Mouse (Mus musculus) lung, embryonic 14.5 days (tissue): ENCODE results near the gene Cacna1g. TPM values are rescaled to one million over a fixed set of nuclear protein-coding genes. Genes with fewer than 3 reads are reported as not detected.

Experiments used
- ATAC-seq: fragments of 200-750 bp; cut with Nextera tagmentation; 2 replicates; pipeline ENCODE4 v1.8.0; 2017; ENCODE audit warnings: mild to moderate bottlenecking, moderate TSS enrichment, moderate library complexity; ENCODE audit not compliant: insufficient read depth
- DNase-seq: peaks from one replicate; pipeline ENCODE4 v3.0.0-alpha.2; 2015
- H3K27ac ChIP-seq: fragments of 300-500 bp; sonication (generic); 2 replicates; pipeline ENCODE4 v1.5.1; 2014; ENCODE audit warnings: low read depth, mild to moderate bottlenecking, moderate library complexity
- H3K27me3 ChIP-seq: fragments of 300-500 bp; sonication (generic); 2 replicates; pipeline ENCODE4 v1.6.1; 2014; ENCODE audit warnings: low read length, control low read depth; ENCODE audit not compliant: insufficient read depth
- H3K36me3 ChIP-seq: fragments of 300-500 bp; sonication (generic); 2 replicates; pipeline ENCODE4 v1.6.1; 2014; ENCODE audit warnings: control low read depth; ENCODE audit not compliant: insufficient read depth
- H3K4me1 ChIP-seq: fragments of 300-500 bp; sonication (generic); 2 replicates; pipeline ENCODE4 v1.6.1; 2014; ENCODE audit warnings: antibody characterized with exemption, control low read depth; ENCODE audit not compliant: insufficient read depth
- H3K4me2 ChIP-seq: fragments of 300-500 bp; sonication (generic); 2 replicates; pipeline ENCODE4 v1.6.1; 2014; ENCODE audit warnings: mild to moderate bottlenecking
- H3K4me3 ChIP-seq: fragments of 300-500 bp; sonication (generic); 2 replicates; pipeline ENCODE4 v1.5.1; 2014; ENCODE audit warnings: low read depth, low read length
- H3K9ac ChIP-seq: fragments of 300-500 bp; sonication (generic); 2 replicates; pipeline ENCODE4 v1.6.1; 2014
- H3K9me3 ChIP-seq: fragments of 300-500 bp; sonication (generic); 2 replicates; pipeline ENCODE4 v1.6.1; 2016; ENCODE audit warnings: low read depth, low read length, control low read depth
- CTCF ChIP-seq: IDR thresholded peaks from 2 replicates; pipeline ENCODE4 v1.5.1; 2016; ENCODE audit warnings: antibody characterized with exemption, low read depth
- WGBS: fragments of 180-500 bp; shearing (Covaris S2); extraction: QIAGEN DNeasy Blood & Tissue Kit; methylation state at CpG from one replicate; pipeline ENCODE4 v1.1.7; 2014; 5-methylcytosine and 5-hydroxymethylcytosine counted together
- polyA plus RNA-seq: library from polyadenylated mRNA; unstranded; fragments of >200 nt; fragmentation: Nextera tagmentation; extraction: Ambion mirVana; gene quantifications from 2 replicates; pipeline ENCODE4 v1.2.1, GENCODE M21; 2014

Gene Cacna1g
- polyA plus RNA-seq, 1 experiment from 2014 or later, result 12.9 TPM

DNA sequence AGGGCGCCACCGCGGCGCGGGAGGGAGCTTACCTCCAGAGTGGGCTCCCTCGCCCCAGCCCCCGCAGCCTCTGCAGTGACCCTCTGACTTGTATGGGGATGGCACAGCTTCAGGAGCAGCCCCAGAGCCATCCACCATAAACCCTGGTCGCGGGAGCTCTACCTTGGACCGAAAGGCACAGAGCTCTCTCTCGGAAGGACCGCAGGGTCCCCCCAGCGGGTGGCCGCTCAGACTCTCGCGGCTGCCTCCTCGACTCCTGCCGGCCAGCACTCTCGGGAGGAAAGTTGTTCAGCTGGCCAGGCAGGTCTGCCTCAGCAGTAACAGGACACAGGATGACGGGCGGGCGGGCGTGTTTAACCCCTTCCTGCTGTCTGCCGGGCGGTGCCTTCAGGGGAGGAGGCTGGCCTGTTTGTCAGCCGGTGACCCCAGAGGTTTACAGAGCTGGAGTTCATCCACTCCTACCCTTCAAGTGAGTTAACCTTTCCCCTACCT is 25.7 kb upstream of the Cacna1g start, which contains the start of gene Epn3:
TSS of gene Epn3 (minus strand) at position 314 of the 492 bp plus-strand sequence.
- ATAC-seq (peak; percentile 82), DNase-seq (peak; percentile 83)
- peak; percentile 32 for TF ChIP-seq CTCF
- Histone ChIP-seq H3K27me3 (no peaks in the 10 kb centered on the region), H3K9me3 (no peaks in the 10 kb centered on the region), H3K27ac (peak within 1 kb of the TSS; percentile 92), H3K4me2 (peak within 1 kb of the TSS; percentile 69), H3K36me3 (0 out of 2 replicates have a peak, but pooled peaks cover 3% of the 10 kb centered on the region), H3K9ac (peak within 1 kb of the TSS; percentile 62), H3K4me3 (peak within 1 kb of the TSS; percentile 45), H3K4me1 (peaks cover 11% of the 10 kb centered on the region)
- WGBS, result under 1% methylated on average over 26 of the region's 26 CpGs

DNA sequence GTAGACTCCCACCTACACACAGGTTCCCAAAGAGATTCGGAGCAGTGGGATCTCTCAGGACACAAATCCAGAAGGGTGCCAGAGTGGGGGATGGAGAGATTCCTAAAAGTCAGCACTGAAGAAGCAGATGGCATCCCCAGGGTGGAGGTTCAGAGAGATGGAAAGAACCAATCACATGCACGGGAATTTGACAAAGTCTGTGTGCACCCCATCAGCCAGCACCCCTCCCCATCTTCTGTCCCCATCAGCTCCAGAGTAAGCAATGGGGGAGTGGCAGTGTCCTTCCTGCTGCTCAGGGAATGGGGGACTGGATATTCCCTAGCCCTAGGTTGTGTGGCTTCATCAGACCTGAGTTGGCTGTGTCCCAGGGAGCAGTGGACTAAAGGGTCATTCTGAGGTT is 25.0 kb upstream of the Cacna1g start:
- Histone ChIP-seq H3K9me3 (no peaks in the 10 kb centered on the region), H3K9ac (peak overlapping the region; percentile 62), H3K4me2 (peak overlapping the region; percentile 69), H3K27me3 (no peaks in the 10 kb centered on the region), H3K27ac (peak overlapping the region; percentile 92), H3K36me3 (0 out of 2 replicates have a peak, but pooled peaks cover 4% of the 10 kb centered on the region), H3K4me1 (peaks cover 12% of the 10 kb centered on the region), H3K4me3 (peak overlapping the region; percentile 45)
- WGBS, result 0% methylated on average over 2 of the region's 2 CpGs
- TF ChIP-seq CTCF, result no peak
- DNase-seq, result peak; percentile 20
- no peak for ATAC-seq

DNA sequence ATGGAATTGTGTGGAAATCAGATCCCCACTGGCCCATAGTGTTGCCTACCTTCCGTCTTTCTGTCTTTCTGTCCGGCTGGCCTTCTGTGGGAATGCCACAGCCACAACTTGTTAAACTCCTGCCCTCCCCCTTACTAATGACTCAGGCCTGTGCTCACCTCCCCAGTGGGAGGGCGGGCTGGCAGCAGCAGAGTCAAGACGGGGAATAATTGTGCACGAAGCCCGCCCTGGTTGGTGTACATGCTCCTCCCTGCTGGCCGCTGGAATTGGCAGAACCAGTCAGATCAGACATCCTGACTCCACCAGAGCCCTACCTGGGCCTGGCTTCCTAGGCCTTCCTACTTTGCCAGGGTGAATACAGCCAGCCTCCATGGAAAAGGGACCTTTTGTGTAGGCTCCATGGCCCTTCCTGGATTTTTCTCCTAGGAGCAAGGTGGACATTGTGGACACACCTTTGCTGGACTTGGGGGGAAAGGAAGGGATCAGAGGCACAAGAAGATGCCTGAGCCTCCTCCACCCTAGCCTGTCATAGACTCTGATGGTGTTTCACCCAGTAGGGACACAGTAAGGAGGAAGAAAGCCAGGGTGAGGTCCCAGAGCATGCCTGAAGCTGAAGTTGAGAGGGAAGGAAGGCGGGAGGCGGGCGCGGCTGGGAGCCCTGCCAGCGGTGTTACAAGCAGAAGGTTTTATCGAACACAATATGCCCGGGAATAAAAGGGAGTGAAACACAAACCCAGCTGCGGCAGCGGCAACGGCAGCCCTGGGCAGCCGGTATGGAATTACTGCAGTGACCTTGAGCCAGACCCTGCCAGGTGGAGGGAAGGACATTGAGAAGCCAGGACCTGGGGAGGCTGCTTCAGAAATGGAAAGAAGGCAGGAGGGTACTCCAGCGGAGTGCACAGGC is 24.3 kb upstream of the Cacna1g start:
- Histone ChIP-seq H3K4me1 (peaks cover 12% of the 10 kb centered on the region), H3K27ac (peak overlapping the region; percentile 92), H3K27me3 (no peaks in the 10 kb centered on the region), H3K9ac (peak overlapping the region; percentile 62), H3K4me2 (peak overlapping the region; percentile 69), H3K4me3 (peak overlapping the region; percentile 45), H3K9me3 (no peaks in the 10 kb centered on the region), H3K36me3 (peaks cover 10% of the 10 kb centered on the region)
- TF ChIP-seq CTCF, result no peak
- ATAC-seq (peak; percentile 35; the same call in 1 of the 2 replicates), DNase-seq (peak; percentile 65)
- WGBS, result 17% methylated on average over 19 of the region's 19 CpGs

DNA sequence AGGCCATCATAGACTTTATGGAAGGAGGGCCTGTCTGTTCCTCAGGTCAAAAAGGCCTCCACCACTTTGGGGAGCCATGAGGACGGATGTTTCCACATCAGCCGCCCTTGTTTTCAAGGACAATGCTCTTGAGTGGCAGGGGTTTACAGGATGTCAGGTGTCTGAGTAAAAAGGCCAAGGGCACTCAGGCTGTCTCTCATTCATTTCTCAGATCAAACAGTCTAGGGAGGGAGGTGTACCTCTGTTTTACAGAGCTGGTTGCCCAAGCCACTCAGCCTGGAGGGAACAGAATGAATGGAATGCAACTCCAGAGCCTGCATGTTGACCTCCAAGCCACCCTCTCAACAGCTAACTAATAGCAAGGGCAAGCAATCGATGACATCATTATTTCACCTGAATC is 21.4 kb upstream of the Cacna1g start:
- Histone ChIP-seq H3K27ac (peak overlapping the region; percentile 69), H3K36me3 (peaks cover 11% of the 10 kb centered on the region), H3K9me3 (no peaks in the 10 kb centered on the region), H3K9ac (0 out of 2 replicates have a peak overlapping the region, but pooled peaks have one; percentile 13), H3K4me2 (0 out of 2 replicates have a peak overlapping the region, but pooled peaks have one; percentile 18), H3K27me3 (no peaks in the 10 kb centered on the region), H3K4me1 (peaks cover 20% of the 10 kb centered on the region), H3K4me3 (no peak overlapping the region)
- 65% methylated on average over 3 of the region's 3 CpGs for WGBS
- DNase-seq (peak; percentile 62), ATAC-seq (no peak)
- TF ChIP-seq CTCF, result no peak

DNA sequence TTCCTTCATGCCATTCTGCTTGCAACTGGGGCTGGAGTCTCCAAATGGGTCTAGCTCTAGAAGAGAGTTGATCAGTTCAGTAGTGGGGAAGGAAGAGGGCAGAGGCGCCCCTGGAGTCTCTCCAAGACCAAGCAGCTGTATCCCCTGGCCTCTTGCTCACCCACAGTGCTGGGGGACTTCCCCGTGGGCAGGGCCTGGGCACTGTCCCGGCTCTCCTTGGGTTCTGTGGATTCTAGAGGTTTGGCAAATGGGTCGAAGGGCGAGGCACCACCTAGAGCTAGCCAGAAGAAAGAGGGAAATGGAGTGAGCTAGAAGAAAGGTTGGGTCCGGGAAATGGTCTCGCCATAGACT is 17.7 kb upstream of the Cacna1g start:
- H3K9ac ChIP-seq, result no peak overlapping the region
- 57% methylated on average over 7 of the region's 7 CpGs for WGBS
- peak overlapping the region; percentile 78 for H3K4me2 ChIP-seq
- H3K4me1 ChIP-seq, result peaks cover 14% of the 10 kb centered on the region; the same call in 1 of the 2 replicates
- no peak for TF ChIP-seq CTCF
- no peak for DNase-seq
- peak overlapping the region; percentile 47 for H3K4me3 ChIP-seq
- ATAC-seq, result no peak
- peaks cover 11% of the 10 kb centered on the region for H3K36me3 ChIP-seq
- H3K27ac ChIP-seq, result no peak overlapping the region
- H3K9me3 ChIP-seq, result no peaks in the 10 kb centered on the region
- 0 out of 2 replicates have a peak, but pooled peaks cover 5% of the 10 kb centered on the region for H3K27me3 ChIP-seq

DNA sequence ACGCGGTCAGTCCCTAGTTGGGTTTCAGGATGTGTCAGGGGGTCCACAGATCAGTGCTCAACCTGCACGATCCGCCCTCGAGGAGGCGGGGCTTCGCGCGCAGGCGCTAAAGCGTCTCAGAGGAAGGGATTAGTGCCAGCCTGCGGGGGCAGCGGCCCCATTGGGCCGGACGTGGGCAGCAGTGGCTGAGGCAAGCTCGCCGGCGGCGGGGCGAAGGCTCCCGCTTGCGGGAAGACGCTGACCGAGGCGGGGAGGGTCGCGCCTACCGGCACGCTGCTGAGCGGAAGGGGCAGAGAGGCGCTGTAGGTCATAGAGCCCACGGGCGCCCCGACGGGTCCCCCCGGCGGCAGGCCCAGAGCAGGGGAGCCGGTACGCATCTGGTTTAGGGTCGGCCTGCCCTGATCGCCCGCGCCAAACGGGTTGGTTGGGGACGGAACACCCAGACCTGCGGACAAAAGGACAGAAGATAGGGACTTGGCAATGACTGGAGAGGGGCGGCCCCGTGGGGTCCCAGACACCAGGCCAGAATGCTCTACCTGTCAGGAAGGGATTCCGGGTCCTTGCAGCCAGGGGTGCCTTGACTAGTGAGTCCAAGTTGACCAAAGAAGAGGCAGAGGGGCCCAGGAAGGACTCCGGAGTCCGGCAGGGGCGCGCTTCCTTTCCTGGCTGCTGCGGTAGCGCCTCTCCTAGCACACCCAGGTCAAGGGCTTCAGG is 17.2 kb upstream of the Cacna1g start:
- Histone ChIP-seq H3K27me3 (0 out of 2 replicates have a peak, but pooled peaks cover 5% of the 10 kb centered on the region), H3K4me3 (peak overlapping the region; percentile 47)

More for the DNA sequence above, 17.2 kb upstream of the Cacna1g start:
- Histone ChIP-seq H3K36me3 (peaks cover 8% of the 10 kb centered on the region), H3K9me3 (no peaks in the 10 kb centered on the region), H3K27ac (no peak overlapping the region), H3K4me1 (peaks cover 14% of the 10 kb centered on the region; the same call in 1 of the 2 replicates), H3K4me2 (peak overlapping the region; percentile 78), H3K9ac (peak overlapping the region; percentile 52)
- DNase-seq (peak; percentile 73), ATAC-seq (0 out of 2 replicates have a peak, but pooled peaks have one; percentile 25)
- WGBS, result 8% methylated on average over 55 of the region's 55 CpGs
- no peak; the same call in 1 of the 2 replicates for TF ChIP-seq CTCF
